Mouse (Mus musculus) erythroblast, embryonic 14.5 days (primary cell): ENCODE measurements around the gene Jak3.

Experiments used
- GATA1 ChIP-seq: IDR thresholded peaks from 2 replicates; pipeline ENCODE4 v1.6.1; 2012; ENCODE audit warnings: low read length, inconsistent platforms, mixed read lengths
- TAL1 ChIP-seq: IDR thresholded peaks from 3 replicates; pipeline ENCODE4 v1.6.1; 2012; ENCODE audit warnings: low read length, inconsistent platforms, mixed read lengths

GRCm38 (mm10) chr8:71701414-71702086 is 25.5 kb downstream of the Jak3 start, which contains the start of gene B3gnt3:
- TF ChIP-seq TAL1 (no peak), GATA1 (no peak)
